Mouse (Mus musculus) hindbrain, embryonic 16.5 days (tissue): ENCODE data around the gene Hist1h4f. TPM values are rescaled to one million over a fixed set of nuclear protein-coding genes. Genes with fewer than 3 reads are reported as not detected.
"Not testable (repeated sequence)": the region's sequence is repeated elsewhere in the genome, so short reads cannot be mapped to it uniquely, and the experiment has no call there.

Experiments used
- ATAC-seq: fragments of 200-750 bp; cut with Nextera tagmentation; 2 replicates; pipeline ENCODE4 v1.8.0; 2017; ENCODE audit warnings: moderate TSS enrichment, moderate library complexity
- H3K27ac ChIP-seq: fragments of 300-500 bp; sonication (generic); 2 replicates; pipeline ENCODE4 v1.5.1; 2014; ENCODE audit warnings: low read depth, mild to moderate bottlenecking, control low read depth, low read length, moderate library complexity
- H3K27me3 ChIP-seq: fragments of 300-500 bp; sonication (generic); replicated peaks from 2 replicates; pipeline ENCODE4 v1.6.1; 2014; ENCODE audit warnings: low read length; ENCODE audit not compliant: control insufficient read depth, insufficient read depth
- H3K36me3 ChIP-seq: fragments of 300-500 bp; sonication (generic); 2 replicates; pipeline ENCODE4 v1.6.1; 2014; ENCODE audit warnings: mild to moderate bottlenecking, low read length, moderate library complexity, mixed read lengths; ENCODE audit not compliant: control insufficient read depth, insufficient read depth
- H3K4me1 ChIP-seq: fragments of 300-500 bp; sonication (generic); 2 replicates; pipeline ENCODE4 v1.6.1; 2014; ENCODE audit warnings: low read depth, low read length; ENCODE audit not compliant: control insufficient read depth, insufficient read depth
- H3K4me2 ChIP-seq: fragments of 300-500 bp; sonication (generic); 2 replicates; pipeline ENCODE4 v1.6.1; 2014; ENCODE audit warnings: mild to moderate bottlenecking, low read length, control low read depth, moderate library complexity
- H3K4me3 ChIP-seq: fragments of 300-500 bp; sonication (generic); 2 replicates; pipeline ENCODE4 v1.5.1; 2014; ENCODE audit warnings: mild to moderate bottlenecking, low read length, control low read depth, moderate library complexity
- H3K9ac ChIP-seq: fragments of 300-500 bp; sonication (generic); 2 replicates; pipeline ENCODE4 v1.6.1; 2014; ENCODE audit warnings: low read depth, mild to moderate bottlenecking, control low read depth, low read length, moderate library complexity
- H3K9me3 ChIP-seq: fragments of 300-500 bp; sonication (generic); 2 replicates; pipeline ENCODE4 v1.6.1; 2014; ENCODE audit warnings: mild to moderate bottlenecking, low read length, moderate library complexity; ENCODE audit not compliant: control insufficient read depth
- WGBS: fragments of 180-500 bp; shearing (Covaris S2); extraction: QIAGEN DNeasy Blood & Tissue Kit; methylation state at CpG from one replicate; pipeline ENCODE4 v1.1.7; 2014; 5-methylcytosine and 5-hydroxymethylcytosine counted together
- polyA plus RNA-seq: library from polyadenylated mRNA; unstranded; fragments of >200 nt; fragmentation: Nextera tagmentation; extraction: Ambion mirVana; gene quantifications from 2 replicates; pipeline ENCODE4 v1.2.1, GENCODE M21; 2015

Hist1h4f gene
- polyA plus RNA-seq, 1 experiment from 2014 or later = not detected

DNA sequence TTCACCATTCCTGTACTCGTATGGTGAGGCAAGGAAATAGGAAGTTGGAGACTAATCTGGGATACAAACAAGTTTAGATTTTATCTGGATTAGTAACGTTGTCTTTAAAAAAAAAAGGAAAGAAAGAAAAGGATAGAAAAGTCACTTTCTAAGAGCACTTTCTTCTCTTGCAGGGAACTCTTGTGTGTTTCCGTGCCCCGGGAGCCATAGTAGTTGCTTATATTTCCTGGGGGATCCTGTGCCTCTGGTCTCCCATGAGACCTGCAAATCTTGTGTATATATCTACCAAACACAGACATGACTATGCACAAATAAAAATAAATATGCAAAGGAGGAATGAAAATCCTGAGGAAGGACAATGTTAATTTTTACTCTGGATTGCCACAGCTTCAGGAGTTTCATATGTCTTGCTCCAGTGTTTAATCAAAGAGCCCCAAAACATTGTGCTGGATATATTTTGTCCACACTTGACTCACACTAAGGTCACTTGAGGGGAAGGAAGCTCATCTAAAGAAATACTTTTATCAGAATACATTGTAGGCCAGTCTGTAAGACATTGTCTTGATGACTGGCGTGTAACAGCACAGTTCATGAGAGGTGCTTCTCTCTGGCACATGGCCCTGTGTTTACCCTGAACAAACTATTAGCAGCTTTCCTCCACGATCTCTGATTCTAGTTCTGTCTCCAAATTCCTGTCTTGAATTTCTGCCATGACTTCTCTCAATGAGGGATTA, 25.6 kb upstream of the Hist1h4f start:
- Histone ChIP-seq H3K4me1 (peaks cover 21% of the 10 kb centered on the region), H3K27ac (peak overlapping the region; percentile 23; the same call in 1 of the 2 replicates), H3K36me3 (no peaks in the 10 kb centered on the region), H3K4me3 (no peak overlapping the region), H3K27me3 (no peaks in the 10 kb centered on the region), H3K9ac (no peak overlapping the region), H3K4me2 (peak overlapping the region; percentile 71), H3K9me3 (no peaks in the 10 kb centered on the region)
- 52% methylated on average over 6 of the region's 6 CpGs for WGBS
- no peak for ATAC-seq

DNA sequence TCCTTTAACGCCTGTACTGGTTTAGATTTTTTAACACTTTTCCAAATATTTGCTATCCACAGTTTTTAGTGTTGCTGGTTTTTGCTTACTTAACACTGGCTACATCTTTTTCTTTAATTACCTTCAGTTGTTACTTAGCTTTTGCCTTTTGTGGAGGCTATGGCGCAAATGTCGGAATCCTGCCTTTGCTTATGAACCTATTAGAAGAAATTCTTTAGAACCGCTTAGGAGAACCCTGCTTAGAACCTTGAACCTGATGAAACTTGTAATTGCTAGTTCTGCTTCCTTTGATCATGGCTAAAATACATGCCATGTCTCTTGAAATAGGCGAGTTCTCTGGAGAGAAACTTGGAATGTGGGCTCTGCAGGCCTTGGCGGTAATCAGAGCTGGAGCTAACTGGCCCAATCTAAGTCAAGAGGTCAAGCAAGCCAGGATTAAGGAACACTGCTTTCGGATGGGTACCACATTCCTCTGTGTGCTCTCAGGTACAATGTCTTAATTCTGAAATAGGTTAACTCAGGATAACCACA, 25.0 kb upstream of the Hist1h4f start:
- Histone ChIP-seq H3K4me3 (peak overlapping the region; percentile 42), H3K27me3 (no peaks in the 10 kb centered on the region), H3K36me3 (no peaks in the 10 kb centered on the region), H3K27ac (peak overlapping the region; percentile 71), H3K4me2 (peak overlapping the region; percentile 71), H3K9me3 (no peaks in the 10 kb centered on the region), H3K9ac (peak overlapping the region; percentile 59; the same call in 1 of the 2 replicates), H3K4me1 (peaks cover 21% of the 10 kb centered on the region)
- WGBS = 6% methylated on average over 7 of the region's 7 CpGs
- no peak for ATAC-seq

GRCm38 (mm10) chr13:23575864-23576313, 24.4 kb upstream of the Hist1h4f start:
- Histone ChIP-seq H3K4me2 (peak overlapping the region; percentile 71), H3K9ac (peak overlapping the region; percentile 59), H3K4me1 (peaks cover 21% of the 10 kb centered on the region), H3K27ac (peak overlapping the region; percentile 71), H3K4me3 (peak overlapping the region; percentile 42)
- not testable (repeated sequence) for H3K9me3 ChIP-seq, H3K27me3 ChIP-seq, ATAC-seq, H3K36me3 ChIP-seq
- 1% methylated on average over 8 of the region's 40 CpGs for WGBS

GRCm38 (mm10) chr13:23575271-23575851, 23.9 kb upstream of the Hist1h4f start, which contains the start of gene Hist1h3d:
TSS of gene Hist1h3d (plus strand) at chr13:23575763.
- no peaks in the 10 kb centered on the region for H3K9me3 ChIP-seq
- no peaks in the 10 kb centered on the region for H3K27me3 ChIP-seq
- peaks cover 21% of the 10 kb centered on the region for H3K4me1 ChIP-seq
- under 1% methylated on average over 18 of the region's 18 CpGs for WGBS
- H3K4me2 ChIP-seq = peak within 1 kb of the TSS; percentile 71
- H3K9ac ChIP-seq = peak within 1 kb of the TSS; percentile 59
- H3K4me3 ChIP-seq = peak within 1 kb of the TSS; percentile 42
- H3K36me3 ChIP-seq = no peaks in the 10 kb centered on the region
- ATAC-seq = peak; percentile 68
- peak within 1 kb of the TSS; percentile 72 for H3K27ac ChIP-seq

DNA sequence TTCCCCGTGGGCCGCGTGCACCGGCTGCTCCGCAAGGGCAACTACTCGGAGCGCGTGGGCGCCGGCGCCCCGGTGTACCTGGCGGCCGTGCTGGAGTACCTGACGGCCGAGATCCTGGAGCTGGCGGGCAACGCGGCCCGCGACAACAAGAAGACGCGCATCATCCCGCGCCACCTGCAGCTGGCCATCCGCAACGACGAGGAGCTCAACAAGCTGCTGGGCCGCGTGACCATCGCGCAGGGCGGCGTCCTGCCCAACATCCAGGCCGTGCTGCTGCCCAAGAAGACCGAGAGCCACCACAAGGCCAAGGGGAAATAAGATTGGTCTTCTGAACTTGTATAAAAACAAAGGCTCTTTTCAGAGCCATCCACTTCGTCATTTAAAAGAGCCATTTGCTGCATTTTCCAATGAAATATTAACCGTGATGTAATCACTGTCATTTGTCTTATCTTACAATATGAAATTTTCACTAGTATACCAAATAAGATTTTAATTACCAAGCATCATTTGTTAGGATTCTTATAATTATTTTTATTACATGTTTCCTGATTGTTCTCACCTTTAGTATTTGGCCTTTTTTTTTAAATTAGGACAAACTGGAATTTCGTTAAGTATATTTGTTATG, 23.2 kb upstream of the Hist1h4f start:
- not testable (repeated sequence) for H3K9me3 ChIP-seq, H3K36me3 ChIP-seq, ATAC-seq, H3K9ac ChIP-seq, H3K27me3 ChIP-seq
- Histone ChIP-seq H3K4me2 (peak overlapping the region; percentile 71), H3K4me1 (peaks cover 26% of the 10 kb centered on the region), H3K4me3 (peak overlapping the region; percentile 34), H3K27ac (peak overlapping the region; percentile 74)
- WGBS = 0% methylated on average over 5 of the region's 39 CpGs

GRCm38 (mm10) chr13:23573898-23574524, 22.6 kb upstream of the Hist1h4f start, which contains the start of the genes Hist1h2bf and Hist1h2ad:
TSS of gene Hist1h2bf (minus strand) at chr13:23574196.
TSS of gene Hist1h2ad (plus strand) at chr13:23574381.
- H3K4me1 ChIP-seq = peaks cover 26% of the 10 kb centered on the region
- H3K36me3 ChIP-seq, H3K9ac ChIP-seq, H3K27me3 ChIP-seq, H3K9me3 ChIP-seq: not testable (repeated sequence)
- peak within 1 kb of the TSS; percentile 75 for H3K27ac ChIP-seq
- under 1% methylated on average over 19 of the region's 42 CpGs for WGBS
- ATAC-seq = peak; percentile 92
- H3K4me3 ChIP-seq = peak within 1 kb of the TSS; percentile 37
- H3K4me2 ChIP-seq = peak within 1 kb of the TSS; percentile 71

GRCm38 (mm10) chr13:23573034-23573897, 21.8 kb upstream of the Hist1h4f start:
- Histone ChIP-seq H3K4me3 (peak overlapping the region; percentile 37), H3K4me2 (peak overlapping the region; percentile 53), H3K4me1 (peaks cover 26% of the 10 kb centered on the region), H3K27ac (peak overlapping the region; percentile 75)
- not testable (repeated sequence) for H3K27me3 ChIP-seq, H3K9me3 ChIP-seq, H3K9ac ChIP-seq, ATAC-seq, H3K36me3 ChIP-seq
- 15% methylated on average over 14 of the region's 20 CpGs for WGBS
